Mouse (Mus musculus): ENCODE results near the gene Irs3.

GRCm38 (mm10) chr5:137597625-137598024 is 47.9 kb downstream of the Irs3 start:
- TF ChIP-seq POLR2A (IDR thresholded peaks at IDR 0.05; ENCODE audit: control insufficient read depth, low read depth, low read length) = no peak
- no peak for TF ChIP-seq CTCF (IDR thresholded peaks at IDR 0.05; ENCODE audit: control insufficient read depth, insufficient read depth, insufficient replicate concordance, low read depth, low read length)

All from testis, adult 2 months (tissue).